Mouse (Mus musculus): Measurements from ENCODE around the gene Mamdc4. TPM values are rescaled to one million over a fixed set of nuclear protein-coding genes. Genes with fewer than 3 reads are reported as not detected.

Mamdc4 gene
- total and polyA plus RNA-seq, 3 experiments, result 0.60 to 2.2 (median 1.6) TPM

- H3K27ac ChIP-seq, result no peak overlapping the region
- intact Hi-C loops (cut with DNase I), result no loop called here
- DNase-seq, result no peak
- WGBS, result 95% methylated on average over 5 of the region's 5 CpGs
- H3K4me3 ChIP-seq, result no peak overlapping the region
- peaks cover 2% of the 10 kb centered on the region; the same call in 1 of the 2 replicates for H3K36me3 ChIP-seq (ENCODE audit: control insufficient read depth, insufficient read depth, low read length)
- no peak overlapping the region for H3K9ac ChIP-seq (ENCODE audit: low read depth, low read length)
- TF ChIP-seq POLR2A (IDR thresholded peaks at IDR 0.05; ENCODE audit: insufficient read depth, low read depth, low read length), result no peak
- no peak for TF ChIP-seq CTCF (IDR thresholded peaks at IDR 0.05)
- no peak for TF ChIP-seq EP300 (IDR thresholded peaks at IDR 0.05; ENCODE audit: insufficient read depth, low read depth, low read length)
- no peaks in the 10 kb centered on the region for H3K4me1 ChIP-seq (ENCODE audit: control insufficient read depth, insufficient read depth, low read length)
- H3K27me3 ChIP-seq (ENCODE audit: control insufficient read depth, insufficient read depth, low read length), result no peaks in the 10 kb centered on the region
- H3K79me2 ChIP-seq (replicated peaks; ENCODE audit: control insufficient read depth, insufficient read depth, low read length), result no peaks in the 10 kb centered on the region
Observed at GRCm38 (mm10) chr2:25596765-25597510, 22.3 kb upstream of the Mamdc4 start.

DNA sequence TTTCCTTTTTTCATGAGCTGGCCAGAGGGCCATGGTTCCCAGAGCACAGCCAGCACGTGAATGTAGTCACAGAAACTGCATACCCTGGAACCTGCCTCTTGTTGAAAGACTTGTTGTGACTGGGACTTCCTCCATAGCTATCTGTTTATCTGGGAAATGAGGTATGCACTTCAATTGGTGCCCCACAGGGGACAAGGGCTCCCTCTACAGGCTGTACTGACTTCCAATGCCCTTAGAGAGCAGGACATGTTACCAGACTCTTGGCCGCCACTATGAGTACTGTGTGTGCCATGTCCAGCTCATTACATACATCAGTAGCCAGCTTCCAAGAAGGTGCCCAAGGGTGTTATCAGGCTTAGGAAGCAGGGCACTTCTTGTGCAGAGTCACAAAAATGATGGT, 17.2 kb upstream of the Mamdc4 start:
- TF ChIP-seq EP300 (IDR thresholded peaks at IDR 0.05; ENCODE audit: insufficient read depth, low read depth, low read length) (no peak), POLR2A (IDR thresholded peaks at IDR 0.05; ENCODE audit: insufficient read depth, low read depth, low read length) (no peak), CTCF (IDR thresholded peaks at IDR 0.05) (peak; percentile 64)
- H3K9ac ChIP-seq (ENCODE audit: low read depth, low read length), result no peak overlapping the region
- intact Hi-C loops (cut with DNase I), result no loop called here
- no peaks in the 10 kb centered on the region; the same call in 1 of the 2 replicates for H3K36me3 ChIP-seq (ENCODE audit: control insufficient read depth, insufficient read depth, low read length)
- no peak for DNase-seq
- H3K4me3 ChIP-seq, result no peak overlapping the region
- H3K79me2 ChIP-seq (replicated peaks; ENCODE audit: control insufficient read depth, insufficient read depth, low read length), result no peaks in the 10 kb centered on the region
- H3K27ac ChIP-seq, result no peak overlapping the region
- H3K4me1 ChIP-seq (ENCODE audit: control insufficient read depth, insufficient read depth, low read length), result peaks cover 4% of the 10 kb centered on the region; the same call in 1 of the 2 replicates
- H3K27me3 ChIP-seq (ENCODE audit: control insufficient read depth, insufficient read depth, low read length), result no peaks in the 10 kb centered on the region
- 82% methylated on average over 2 of the region's 2 CpGs for WGBS

DNA sequence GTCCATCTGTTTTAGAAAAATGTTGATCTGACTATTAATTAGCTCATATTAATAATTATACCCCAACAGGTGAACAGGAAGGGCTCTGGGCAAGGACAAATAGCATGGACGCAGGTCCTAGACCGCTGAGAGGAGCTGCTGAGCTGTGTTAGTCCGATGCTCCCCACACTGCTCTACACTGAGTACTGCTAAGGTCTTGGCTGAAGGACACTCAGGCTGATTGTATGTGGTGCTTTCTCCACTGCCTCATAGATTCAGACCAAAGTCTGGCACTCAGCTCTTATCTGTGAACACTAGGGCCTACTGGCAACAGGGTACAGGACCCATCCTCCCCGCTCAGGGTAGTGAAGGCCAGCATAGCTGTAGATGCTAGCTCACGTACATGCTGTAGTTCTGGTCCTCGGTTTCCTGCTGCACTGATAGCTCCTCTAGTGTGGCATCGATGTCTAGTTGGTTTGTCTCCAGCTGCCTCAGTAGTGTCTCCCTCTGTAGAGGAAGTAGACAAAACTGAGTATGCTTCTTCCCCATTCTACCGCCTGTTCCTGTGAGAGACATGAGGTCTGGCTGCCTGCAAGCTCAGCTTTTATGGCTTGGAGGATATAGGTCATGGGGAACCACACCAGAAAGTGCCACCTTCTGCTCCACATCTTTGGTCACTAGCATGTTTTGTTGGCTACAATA, 13.7 kb upstream of the Mamdc4 start:
- TF ChIP-seq POLR2A (IDR thresholded peaks at IDR 0.05; ENCODE audit: insufficient read depth, low read depth, low read length) (no peak), EP300 (IDR thresholded peaks at IDR 0.05; ENCODE audit: insufficient read depth, low read depth, low read length) (no peak), CTCF (IDR thresholded peaks at IDR 0.05) (no peak)
- 74% methylated on average over 8 of the region's 8 CpGs for WGBS
- Histone ChIP-seq H3K79me2 (replicated peaks; ENCODE audit: control insufficient read depth, insufficient read depth, low read length) (no peaks in the 10 kb centered on the region), H3K9ac (ENCODE audit: low read depth, low read length) (no peak overlapping the region), H3K4me3 (no peak overlapping the region), H3K36me3 (ENCODE audit: control insufficient read depth, insufficient read depth, low read length) (no peaks in the 10 kb centered on the region), H3K27ac (no peak overlapping the region), H3K4me1 (ENCODE audit: control insufficient read depth, insufficient read depth, low read length) (peaks cover 7% of the 10 kb centered on the region; the same call in 1 of the 2 replicates), H3K27me3 (ENCODE audit: control insufficient read depth, insufficient read depth, low read length) (no peaks in the 10 kb centered on the region)
- intact Hi-C loops (cut with DNase I), result no loop called here
- peak in 1 of 2 experiments; percentile 24 for DNase-seq

GRCm38 (mm10) chr2:25587290-25587689, 12.6 kb upstream of the Mamdc4 start:
- Histone ChIP-seq H3K27me3 (ENCODE audit: control insufficient read depth, insufficient read depth, low read length) (no peaks in the 10 kb centered on the region), H3K4me1 (ENCODE audit: control insufficient read depth, insufficient read depth, low read length) (peaks cover 7% of the 10 kb centered on the region; the same call in 1 of the 2 replicates), H3K4me3 (no peak overlapping the region), H3K79me2 (replicated peaks; ENCODE audit: control insufficient read depth, insufficient read depth, low read length) (no peaks in the 10 kb centered on the region), H3K27ac (no peak overlapping the region), H3K36me3 (ENCODE audit: control insufficient read depth, insufficient read depth, low read length) (no peaks in the 10 kb centered on the region), H3K9ac (ENCODE audit: low read depth, low read length) (no peak overlapping the region)
- intact Hi-C loops (cut with DNase I), result no loop called here
- no peak for DNase-seq
- WGBS, result 87% methylated on average over 8 of the region's 8 CpGs
- TF ChIP-seq EP300 (IDR thresholded peaks at IDR 0.05; ENCODE audit: insufficient read depth, low read depth, low read length), result no peak
- TF ChIP-seq CTCF (IDR thresholded peaks at IDR 0.05), result no peak
- TF ChIP-seq POLR2A (IDR thresholded peaks at IDR 0.05; ENCODE audit: insufficient read depth, low read depth, low read length), result no peak

GRCm38 (mm10) chr2:25585601-25586000, 11.0 kb upstream of the Mamdc4 start:
- Histone ChIP-seq H3K9ac (ENCODE audit: low read depth, low read length) (no peak overlapping the region), H3K4me3 (no peak overlapping the region), H3K27me3 (ENCODE audit: control insufficient read depth, insufficient read depth, low read length) (no peaks in the 10 kb centered on the region; the same call in 1 of the 2 replicates), H3K36me3 (ENCODE audit: control insufficient read depth, insufficient read depth, low read length) (no peaks in the 10 kb centered on the region), H3K4me1 (ENCODE audit: control insufficient read depth, insufficient read depth, low read length) (peaks cover 13% of the 10 kb centered on the region), H3K27ac (no peak overlapping the region), H3K79me2 (replicated peaks; ENCODE audit: control insufficient read depth, insufficient read depth, low read length) (no peaks in the 10 kb centered on the region)
- intact Hi-C loops (cut with DNase I), result no loop called here
- DNase-seq, result no peak
- no peak for TF ChIP-seq POLR2A (IDR thresholded peaks at IDR 0.05; ENCODE audit: insufficient read depth, low read depth, low read length)
- WGBS, result 68% methylated on average over 3 of the region's 3 CpGs

DNA sequence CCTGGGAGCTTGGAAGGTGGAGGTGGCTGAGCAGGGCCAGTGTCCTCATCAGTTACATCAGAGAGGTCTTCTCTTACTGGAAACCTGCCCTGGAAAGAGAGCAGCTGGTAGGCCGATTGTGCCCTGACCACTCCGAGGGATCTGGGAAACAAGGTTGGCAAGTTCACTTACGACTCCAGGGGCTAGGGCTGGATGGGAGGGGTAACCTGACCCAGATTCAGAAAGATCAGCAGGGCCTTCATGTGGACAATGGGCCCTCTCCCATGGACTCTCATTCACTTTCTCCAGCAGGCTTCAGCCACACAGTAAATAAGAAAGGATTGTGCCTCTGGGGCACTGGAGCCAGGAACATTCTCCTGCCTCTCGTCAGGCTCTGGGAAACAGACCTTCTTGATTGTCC, 10.2 kb upstream of the Mamdc4 start:
- H3K36me3 ChIP-seq (ENCODE audit: control insufficient read depth, insufficient read depth, low read length), result no peaks in the 10 kb centered on the region
- peak in 1 of 2 experiments; percentile 21 for DNase-seq
- TF ChIP-seq EP300 (IDR thresholded peaks at IDR 0.05; ENCODE audit: insufficient read depth, low read depth, low read length) (no peak), POLR2A (IDR thresholded peaks at IDR 0.05; ENCODE audit: insufficient read depth, low read depth, low read length) (no peak), CTCF (IDR thresholded peaks at IDR 0.05) (no peak)
- intact Hi-C loops (cut with DNase I), result no loop called here
- H3K27me3 ChIP-seq (ENCODE audit: control insufficient read depth, insufficient read depth, low read length), result peaks cover 2% of the 10 kb centered on the region
- 86% methylated on average over 4 of the region's 4 CpGs for WGBS
- H3K9ac ChIP-seq (ENCODE audit: low read depth, low read length), result no peak overlapping the region
- no peak overlapping the region for H3K4me3 ChIP-seq
- peaks cover 15% of the 10 kb centered on the region for H3K4me1 ChIP-seq (ENCODE audit: control insufficient read depth, insufficient read depth, low read length)
- H3K79me2 ChIP-seq (replicated peaks; ENCODE audit: control insufficient read depth, insufficient read depth, low read length), result no peaks in the 10 kb centered on the region
- H3K27ac ChIP-seq, result no peak overlapping the region
